Mouse (Mus musculus) lung, postnatal 0 days (tissue): ENCODE measurements at regions not wholly inside any gene's neighbourhood (a gene's known extent, or its start where the extent isn't known, plus 50 kb on each side); places are given as distances from the start of the nearest gene placed in this dataset.

Source experiments
- CTCF ChIP-seq: IDR thresholded peaks from 2 replicates; pipeline ENCODE4 v1.5.1; 2016; ENCODE audit warnings: antibody characterized with exemption, mild to moderate bottlenecking
- EP300 ChIP-seq: IDR thresholded peaks from 2 replicates; pipeline ENCODE4 v1.6.1; 2016; ENCODE audit warnings: antibody characterized with exemption, mild to moderate bottlenecking, control low read depth

DNA sequence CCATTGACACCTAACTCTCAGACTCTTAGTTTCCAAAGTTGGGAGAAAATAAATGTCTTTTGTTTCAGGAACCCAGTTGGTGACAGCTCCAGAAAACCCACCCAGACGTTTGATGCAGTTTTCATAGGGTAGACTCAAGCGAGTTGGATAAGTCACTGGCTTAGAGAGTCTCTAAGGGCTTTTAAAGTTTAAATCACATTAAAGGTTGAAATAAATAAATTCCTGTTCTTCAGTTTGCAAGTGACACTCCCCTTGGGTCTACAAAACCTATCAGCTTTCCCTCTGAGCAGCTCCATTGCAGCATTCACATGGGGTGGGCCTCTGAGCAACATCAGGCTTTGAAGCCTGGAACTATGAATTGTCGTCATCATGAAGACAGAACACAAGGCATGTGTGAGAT is 69.9 kb upstream of the Gdf10 start:
- TF ChIP-seq CTCF (no peak), EP300 (no peak)
